Mouse (Mus musculus) intestine, embryonic 16.5 days (tissue): ENCODE data around the gene Lingo2. TPM values are rescaled to one million over a fixed set of nuclear protein-coding genes. Genes with fewer than 3 reads are reported as not detected.

Experiments used
- ATAC-seq: fragments of 200-750 bp; cut with Nextera tagmentation; 2 replicates; pipeline ENCODE4 v1.8.0; 2017; ENCODE audit warnings: moderate TSS enrichment, moderate library complexity
- H3K27ac ChIP-seq: fragments of 300-500 bp; sonication (generic); 2 replicates; pipeline ENCODE4 v1.5.1; 2014; ENCODE audit warnings: mild to moderate bottlenecking, low read length
- H3K27me3 ChIP-seq: fragments of 300-500 bp; sonication (generic); replicated peaks from 2 replicates; pipeline ENCODE4 v1.6.1; 2014; ENCODE audit warnings: low read length, control low read depth, mixed read lengths; ENCODE audit not compliant: control insufficient read depth, insufficient read depth
- H3K36me3 ChIP-seq: fragments of 300-500 bp; sonication (generic); 2 replicates; pipeline ENCODE4 v1.6.1; 2014; ENCODE audit warnings: low read length, control low read depth; ENCODE audit not compliant: control insufficient read depth, insufficient read depth
- H3K4me1 ChIP-seq: fragments of 300-500 bp; sonication (generic); 2 replicates; pipeline ENCODE4 v1.6.1; 2014; ENCODE audit warnings: low read length, control low read depth, mixed read lengths; ENCODE audit not compliant: control insufficient read depth, insufficient read depth
- H3K4me2 ChIP-seq: fragments of 300-500 bp; sonication (generic); 2 replicates; pipeline ENCODE4 v1.6.1; 2014; ENCODE audit warnings: low read depth, low read length, control low read depth
- H3K4me3 ChIP-seq: fragments of 300-500 bp; sonication (generic); 2 replicates; pipeline ENCODE4 v1.5.1; 2014; ENCODE audit warnings: mild to moderate bottlenecking, low read length
- H3K9ac ChIP-seq: fragments of 300-500 bp; sonication (generic); 2 replicates; pipeline ENCODE4 v1.6.1; 2014; ENCODE audit warnings: low read depth, low read length
- H3K9me3 ChIP-seq: fragments of 300-500 bp; sonication (generic); 2 replicates; pipeline ENCODE4 v1.6.1; 2016; ENCODE audit warnings: low read length, control low read depth; ENCODE audit not compliant: control insufficient read depth
- WGBS: fragments of 180-500 bp; shearing (Covaris S2); extraction: QIAGEN DNeasy Blood & Tissue Kit; methylation state at CpG from one replicate; pipeline ENCODE4 v1.1.7; 2014; 5-methylcytosine and 5-hydroxymethylcytosine counted together
- polyA plus RNA-seq: library from polyadenylated mRNA; unstranded; fragments of >200 nt; fragmentation: Nextera tagmentation; extraction: Ambion mirVana; gene quantifications from 2 replicates; pipeline ENCODE4 v1.2.1, GENCODE M21; 2015

Gene Lingo2
- polyA plus RNA-seq, 1 experiment from 2014 or later: 0.65 TPM

DNA sequence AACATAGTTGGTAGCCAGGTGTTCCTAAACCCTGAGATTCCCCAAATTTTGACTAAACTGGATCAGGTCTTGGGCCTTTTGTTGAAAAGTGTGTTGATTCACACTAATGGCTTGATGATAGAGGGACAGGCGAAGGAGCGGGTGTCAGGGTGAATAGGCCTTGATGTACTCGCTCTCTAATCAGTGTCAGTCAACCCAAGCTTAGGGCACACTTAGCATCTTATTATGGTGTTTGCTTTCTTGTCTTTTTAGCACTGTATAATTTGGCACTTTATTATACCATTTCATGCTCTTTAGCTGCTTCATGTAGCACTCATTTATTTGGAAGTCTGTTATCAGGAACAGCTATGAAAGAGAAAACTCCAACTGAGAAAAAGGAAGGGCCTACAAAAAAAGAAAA lies 582.6 kb downstream of the Lingo2 start:
- Histone ChIP-seq H3K4me2 (no peak overlapping the region), H3K4me3 (no peak overlapping the region), H3K9me3 (no peaks in the 10 kb centered on the region), H3K27me3 (no peaks in the 10 kb centered on the region), H3K36me3 (no peaks in the 10 kb centered on the region), H3K4me1 (no peaks in the 10 kb centered on the region), H3K27ac (no peak overlapping the region), H3K9ac (no peak overlapping the region)
- WGBS: 85% methylated on average over 3 of the region's 3 CpGs
- no peak for ATAC-seq

- H3K27me3 ChIP-seq: no peaks in the 10 kb centered on the region
- H3K4me2 ChIP-seq: no peak overlapping the region
- H3K4me1 ChIP-seq: no peaks in the 10 kb centered on the region
- H3K36me3 ChIP-seq: no peaks in the 10 kb centered on the region
- no peak overlapping the region for H3K4me3 ChIP-seq
- no peak overlapping the region for H3K9ac ChIP-seq
- H3K9me3 ChIP-seq: no peaks in the 10 kb centered on the region
- ATAC-seq: no peak
- no peak overlapping the region for H3K27ac ChIP-seq
- 74% methylated on average over 2 of the region's 2 CpGs for WGBS
Observed at GRCm38 (mm10) chr4:36354401-36354800, 597.1 kb downstream of the Lingo2 start.

DNA sequence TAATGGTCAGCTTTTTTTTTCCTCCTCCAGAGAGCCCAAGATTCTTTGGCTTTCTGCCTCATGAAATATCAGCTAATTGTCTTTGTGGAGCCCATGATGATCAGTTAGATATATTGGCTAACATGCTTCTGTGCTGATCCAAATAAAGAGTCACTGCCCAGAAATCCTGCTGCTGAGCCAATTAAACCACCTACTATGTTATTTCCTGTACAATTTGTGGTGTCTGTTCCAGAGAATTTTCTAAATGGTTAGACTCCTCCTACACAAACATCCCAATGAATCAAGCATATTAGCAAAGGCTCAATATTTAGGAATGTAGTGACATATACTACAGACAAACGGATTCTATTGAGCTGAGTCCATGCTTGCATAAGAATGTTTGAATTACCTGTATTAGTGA lies 619.8 kb downstream of the Lingo2 start:
- Histone ChIP-seq H3K4me3 (no peak overlapping the region), H3K27me3 (no peaks in the 10 kb centered on the region), H3K27ac (no peak overlapping the region), H3K9me3 (no peaks in the 10 kb centered on the region), H3K36me3 (no peaks in the 10 kb centered on the region), H3K9ac (no peak overlapping the region), H3K4me1 (no peaks in the 10 kb centered on the region), H3K4me2 (no peak overlapping the region)
- WGBS: 79% methylated on average over 1 of the region's 1 CpGs
- ATAC-seq: no peak

DNA sequence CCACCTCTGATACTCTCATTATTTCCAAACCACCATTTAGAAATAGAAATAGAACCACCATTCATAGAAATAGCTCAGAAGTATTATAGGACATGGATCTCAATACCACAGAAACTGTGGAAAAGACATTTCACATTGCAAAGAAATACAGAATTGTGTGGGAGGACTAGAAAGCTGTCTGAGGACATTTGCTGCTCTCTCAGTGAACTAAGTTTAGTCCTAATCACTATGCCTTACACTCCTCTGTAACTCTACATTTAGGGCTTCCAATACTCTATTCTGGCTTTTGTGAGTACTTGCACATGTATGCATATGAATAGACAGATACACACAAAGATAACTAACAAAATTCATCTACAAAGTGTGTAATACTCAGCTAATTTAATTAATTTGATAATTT lies 625.9 kb downstream of the Lingo2 start:
- Histone ChIP-seq H3K4me3 (no peak overlapping the region), H3K9me3 (no peaks in the 10 kb centered on the region), H3K36me3 (no peaks in the 10 kb centered on the region), H3K4me2 (no peak overlapping the region), H3K9ac (no peak overlapping the region), H3K27ac (no peak overlapping the region), H3K27me3 (no peaks in the 10 kb centered on the region), H3K4me1 (no peaks in the 10 kb centered on the region)
- no peak for ATAC-seq

- H3K36me3 ChIP-seq: no peaks in the 10 kb centered on the region
- no peak overlapping the region for H3K27ac ChIP-seq
- no peak overlapping the region for H3K4me3 ChIP-seq
- no peak for ATAC-seq
- WGBS: 57% methylated on average over 2 of the region's 2 CpGs
- no peaks in the 10 kb centered on the region for H3K9me3 ChIP-seq
- H3K27me3 ChIP-seq: no peaks in the 10 kb centered on the region
- no peak overlapping the region for H3K4me2 ChIP-seq
- no peak overlapping the region for H3K9ac ChIP-seq
- H3K4me1 ChIP-seq: no peaks in the 10 kb centered on the region
Observed at GRCm38 (mm10) chr4:36313067-36313466, 638.5 kb downstream of the Lingo2 start.

GRCm38 (mm10) chr4:36311431-36311830 lies 640.1 kb downstream of the Lingo2 start:
- Histone ChIP-seq H3K36me3 (no peaks in the 10 kb centered on the region), H3K9me3 (no peaks in the 10 kb centered on the region), H3K9ac (no peak overlapping the region), H3K4me2 (no peak overlapping the region), H3K4me3 (no peak overlapping the region), H3K4me1 (no peaks in the 10 kb centered on the region), H3K27me3 (no peaks in the 10 kb centered on the region), H3K27ac (no peak overlapping the region)
- ATAC-seq: no peak
- 74% methylated on average over 6 of the region's 6 CpGs for WGBS

- H3K9me3 ChIP-seq: no peaks in the 10 kb centered on the region
- no peaks in the 10 kb centered on the region for H3K4me1 ChIP-seq
- H3K4me3 ChIP-seq: no peak overlapping the region
- H3K9ac ChIP-seq: no peak overlapping the region
- no peak overlapping the region for H3K27ac ChIP-seq
- ATAC-seq: no peak
- 84% methylated on average over 1 of the region's 1 CpGs for WGBS
- H3K27me3 ChIP-seq: no peaks in the 10 kb centered on the region
- H3K36me3 ChIP-seq: no peaks in the 10 kb centered on the region
- H3K4me2 ChIP-seq: no peak overlapping the region
Observed at GRCm38 (mm10) chr4:36305228-36305627, 646.3 kb downstream of the Lingo2 start.

- no peak overlapping the region; the same call in 1 of the 2 replicates for H3K4me3 ChIP-seq
- no peaks in the 10 kb centered on the region for H3K36me3 ChIP-seq
- 58% methylated on average over 8 of the region's 8 CpGs for WGBS
- no peak for ATAC-seq
- H3K27me3 ChIP-seq: no peaks in the 10 kb centered on the region
- no peaks in the 10 kb centered on the region for H3K4me1 ChIP-seq
- H3K9ac ChIP-seq: 0 out of 2 replicates have a peak overlapping the region, but pooled peaks have one; percentile 11
- no peak overlapping the region for H3K27ac ChIP-seq
- 0 out of 2 replicates have a peak overlapping the region, but pooled peaks have one; percentile 48 for H3K4me2 ChIP-seq
- no peaks in the 10 kb centered on the region for H3K9me3 ChIP-seq
Observed at GRCm38 (mm10) chr4:36289701-36290053, 661.9 kb downstream of the Lingo2 start.

DNA sequence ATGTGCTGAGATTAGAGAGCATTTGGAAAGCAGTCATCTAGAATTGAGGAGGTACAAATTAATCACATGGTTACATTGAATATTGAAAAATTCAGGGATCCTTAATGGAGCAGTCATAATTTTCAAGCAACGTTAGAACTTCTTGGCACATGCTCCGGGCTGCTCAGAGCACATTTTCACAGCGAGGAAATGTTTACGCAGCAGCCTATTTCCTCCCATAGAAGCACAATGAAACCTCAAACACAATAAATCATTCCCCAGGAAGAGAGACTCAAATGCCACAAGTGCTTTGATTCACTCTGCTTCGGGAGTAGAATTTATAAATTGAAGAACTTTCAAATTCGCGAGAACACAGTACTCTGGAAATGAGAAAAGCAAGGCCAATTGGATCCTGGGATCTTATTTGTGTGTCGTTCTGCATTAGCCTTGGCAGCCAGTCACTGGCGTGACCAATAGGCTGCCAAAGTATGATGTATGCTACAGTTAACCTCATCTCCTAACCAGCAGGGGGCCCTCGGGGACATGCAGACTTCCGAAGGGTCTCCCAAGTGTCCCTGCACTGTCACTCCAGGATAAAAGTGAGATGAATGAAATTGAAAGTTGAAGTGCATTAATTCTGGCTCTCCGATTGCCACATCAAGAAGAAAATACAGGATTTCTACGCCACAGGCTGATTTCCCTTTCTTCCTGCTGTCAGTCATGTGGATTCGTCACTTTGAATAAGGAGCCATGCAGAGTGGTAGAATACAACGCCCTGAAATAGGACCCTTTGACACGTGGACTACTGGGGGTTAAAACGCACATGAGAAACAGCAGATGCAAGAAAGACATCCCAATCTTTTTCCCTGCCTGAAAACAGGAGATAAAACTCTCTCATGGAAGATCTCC lies 662.5 kb downstream of the Lingo2 start:
- Histone ChIP-seq H3K4me2 (peak overlapping the region; percentile 48), H3K36me3 (no peaks in the 10 kb centered on the region), H3K4me3 (peak overlapping the region; percentile 27), H3K4me1 (no peaks in the 10 kb centered on the region), H3K9me3 (no peaks in the 10 kb centered on the region), H3K27ac (no peak overlapping the region), H3K27me3 (no peaks in the 10 kb centered on the region), H3K9ac (0 out of 2 replicates have a peak overlapping the region, but pooled peaks have one; percentile 11)
- ATAC-seq: peak; percentile 89
- 12% methylated on average over 17 of the region's 17 CpGs for WGBS
